ENCODE assay signal across 15 mouse cellular contexts in the genomic region with DNA sequence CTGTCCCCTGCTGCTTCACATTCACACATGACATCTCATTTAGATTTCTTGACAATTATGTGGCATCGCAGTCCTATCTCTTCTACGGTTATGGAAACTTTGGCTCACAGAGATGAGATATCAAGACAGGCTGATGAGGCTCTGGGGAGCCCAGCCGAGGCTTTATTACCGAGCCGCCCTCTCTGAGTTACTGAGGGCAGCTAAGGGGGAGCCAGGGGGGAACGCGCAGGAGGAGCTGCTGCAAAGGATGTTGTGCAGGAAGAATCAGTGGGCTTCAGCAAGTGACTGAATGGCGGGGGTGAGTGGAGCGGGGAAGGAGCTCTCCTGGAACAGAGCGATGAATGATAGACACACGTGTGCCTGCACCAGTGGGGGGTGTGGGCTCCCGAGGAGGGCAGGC.
DNase-seq lines count a peak whose midpoint lies in the region; ATAC-seq and TF ChIP-seq lines count a peak whose summit lies in the region.
"Had no signal": no experiment of that assay in that cellular context is flagged by ENCODE, and none has a peak within 500 bp of the region (broad histone marks: within the 10 kb centered on the region; RNA-seq: fewer than 3 reads in every experiment).

No protein-coding gene starts in this region.

- WGBS in bone marrow, adult 2 months: 70% methylated on average over 12 of the region's 12 CpGs
- WGBS in forebrain, embryonic 15.5 days: 63% methylated on average over 12 of the region's 12 CpGs

- no peaks in the 10 kb centered on the region for H3K79me2 ChIP-seq in myocyte (ENCODE audit: control insufficient read depth, insufficient read depth)

- peaks cover 11% of the 10 kb centered on the region for H3K4me1 ChIP-seq in bone marrow, adult 2 months (ENCODE audit: control insufficient read depth, insufficient read depth, low read length)
- H3K4me1 ChIP-seq in forebrain, embryonic 15.5 days: no peaks in the 10 kb centered on the region
- H3K4me1 ChIP-seq: embryonic facial prominence, embryonic 10.5 days; limb, embryonic 15.5 days had no signal

- H3K9ac ChIP-seq in forebrain, embryonic 15.5 days (replicated peaks): no peak overlapping the region
- H3K9ac ChIP-seq: limb, embryonic 15.5 days; liver, postnatal 0 days had no signal

- H3K4me2 ChIP-seq in forebrain, embryonic 15.5 days (replicated peaks): no peak overlapping the region
- peak overlapping the region; percentile 55 for H3K4me2 ChIP-seq in myocyte (ENCODE audit: low read depth)
- H3K4me2 ChIP-seq: limb, embryonic 15.5 days had no signal

- no peak for DNase-seq in layer of hippocampus, adult 2 months (ENCODE audit: low spot score in 2 of 2)
- no peak for DNase-seq in layer of hippocampus, adult 8-10 months (ENCODE audit: low spot score in 2 of 2)
- no peak for DNase-seq in thymus, postnatal 0 days (ENCODE audit: low spot score)
- no peak for DNase-seq in kidney, postnatal 14 days
- DNase-seq: adrenal gland, postnatal 14 days; cerebellum, postnatal 36 days; liver, postnatal 0 days; lung, postnatal 36 days had no signal

- H3K9me3 ChIP-seq in forebrain, embryonic 15.5 days: no peaks in the 10 kb centered on the region
- H3K9me3 ChIP-seq: embryonic facial prominence, embryonic 10.5 days; limb, embryonic 15.5 days had no signal

- ATAC-seq in forebrain, embryonic 15.5 days (replicated peaks): peak; percentile 46; the same call in 1 of the 2 replicates
- ATAC-seq: liver, postnatal 0 days had no signal

- H3K36me3 ChIP-seq in forebrain, embryonic 15.5 days: no peaks in the 10 kb centered on the region
- H3K36me3 ChIP-seq in myocyte (ENCODE audit: control insufficient read depth, insufficient read depth): no peaks in the 10 kb centered on the region
- H3K36me3 ChIP-seq: embryonic facial prominence, embryonic 10.5 days; G1E; limb, embryonic 15.5 days had no signal

- no peak for TF ChIP-seq POLR2A in bone marrow, adult 2 months (IDR thresholded peaks at IDR 0.05; ENCODE audit: borderline replicate concordance, control insufficient read depth, low read depth, low read length)
- TF ChIP-seq POLR2A in myocyte (IDR thresholded peaks at IDR 0.05; ENCODE audit: insufficient read length, low read depth): no peak

- no peak overlapping the region for H3K4me3 ChIP-seq in layer of hippocampus, adult 2 months
- no peak overlapping the region for H3K4me3 ChIP-seq in bone marrow, adult 2 months (replicated peaks; ENCODE audit: control insufficient read depth, low read depth, low read length)
- H3K4me3 ChIP-seq in forebrain, embryonic 15.5 days: no peak overlapping the region
- no peak overlapping the region for H3K4me3 ChIP-seq in myocyte
- H3K4me3 ChIP-seq: embryonic facial prominence, embryonic 10.5 days; erythroblast, embryonic 14.5 days; limb, embryonic 15.5 days had no signal

- H3K27me3 ChIP-seq in forebrain, embryonic 15.5 days: no peaks in the 10 kb centered on the region
- H3K27me3 ChIP-seq in myocyte (ENCODE audit: control insufficient read depth, insufficient read depth, insufficient read length): no peaks in the 10 kb centered on the region
- H3K27me3 ChIP-seq: limb, embryonic 15.5 days had no signal

- TF ChIP-seq CTCF in layer of hippocampus, adult 2 months (conservative IDR thresholded peaks at IDR 0.05): no peak
- TF ChIP-seq CTCF in bone marrow, adult 2 months (IDR thresholded peaks at IDR 0.05; ENCODE audit: control insufficient read depth, insufficient read depth, low read length): no peak

- peak overlapping the region; percentile 39; the same call in 1 of the 2 replicates for H3K27ac ChIP-seq in layer of hippocampus, adult 2 months
- H3K27ac ChIP-seq in bone marrow, adult 2 months (ENCODE audit: control insufficient read depth, insufficient read depth, low read depth, low read length, poor library complexity): peak overlapping the region; percentile 83
- 0 out of 2 replicates have a peak overlapping the region, but pooled peaks have one; percentile 11 for H3K27ac ChIP-seq in forebrain, embryonic 15.5 days (replicated peaks)
- H3K27ac ChIP-seq: embryonic facial prominence, embryonic 10.5 days; limb, embryonic 15.5 days had no signal

- H3ac ChIP-seq in myocyte (ENCODE audit: control insufficient read depth, insufficient read length): no peak overlapping the region

TF ChIP-seq in myocyte, 11 proteins besides CTCF, POLR2A, EP300 and RAD21:
- TF ChIP-seq MAX (IDR thresholded peaks at IDR 0.05; ENCODE audit: low read depth) (no peak), CEBPB (IDR thresholded peaks at IDR 0.05; ENCODE audit: insufficient read depth, poor library complexity, severe bottlenecking) (no peak), SRF (IDR thresholded peaks at IDR 0.05; ENCODE audit: control insufficient read depth, insufficient read length, low read depth) (no peak), MYOD1 (IDR thresholded peaks at IDR 0.05; ENCODE audit: control insufficient read depth in 1 of 3, insufficient read length in 2 of 3, low read depth in 2 of 3) (peak in 1 of 3 experiments; percentile 24), MYOG (IDR thresholded peaks at IDR 0.05; ENCODE audit: control insufficient read depth in 1 of 3, insufficient read depth in 1 of 3, insufficient read length in 2 of 3, low read depth in 2 of 3) (no peak), TCF3 (IDR thresholded peaks at IDR 0.05; ENCODE audit: insufficient read length, low read depth) (no peak), TCF12 (IDR thresholded peaks at IDR 0.05; ENCODE audit: insufficient read depth, poor library complexity, severe bottlenecking) (no peak), REST (IDR thresholded peaks at IDR 0.05; ENCODE audit: insufficient read depth, insufficient read length) (no peak), E2F4 (IDR thresholded peaks at IDR 0.05; ENCODE audit: insufficient read depth) (no peak)

Comparison
In these comparisons a context has a peak if more than half of its experiments do, and no peak if none do; other contexts are left out.
1. H3K27ac ChIP-seq: peak in every context shown above with its lines; median percentile 83 in bone marrow, adult 2 months; 39 in layer of hippocampus, adult 2 months; 11 in forebrain, embryonic 15.5 days.